Mouse (Mus musculus) lung, postnatal 0 days (tissue): Measurements from ENCODE around the gene a.

Experiments
- CTCF ChIP-seq: IDR thresholded peaks from 2 replicates; pipeline ENCODE4 v1.5.1; 2016; ENCODE audit warnings: antibody characterized with exemption, mild to moderate bottlenecking
- EP300 ChIP-seq: IDR thresholded peaks from 2 replicates; pipeline ENCODE4 v1.6.1; 2016; ENCODE audit warnings: antibody characterized with exemption, mild to moderate bottlenecking, control low read depth

GRCm38 (mm10) chr2:154751924-154752323, 39.3 kb upstream of the a start:
- TF ChIP-seq EP300 (no peak), CTCF (no peak)
